Mouse (Mus musculus): ENCODE measurements around the gene Zc2hc1c. TPM values are rescaled to one million over a fixed set of nuclear protein-coding genes. Genes with fewer than 3 reads are reported as not detected.

Zc2hc1c gene
- polyA plus RNA-seq, 1 experiment = 0.06 TPM

DNA sequence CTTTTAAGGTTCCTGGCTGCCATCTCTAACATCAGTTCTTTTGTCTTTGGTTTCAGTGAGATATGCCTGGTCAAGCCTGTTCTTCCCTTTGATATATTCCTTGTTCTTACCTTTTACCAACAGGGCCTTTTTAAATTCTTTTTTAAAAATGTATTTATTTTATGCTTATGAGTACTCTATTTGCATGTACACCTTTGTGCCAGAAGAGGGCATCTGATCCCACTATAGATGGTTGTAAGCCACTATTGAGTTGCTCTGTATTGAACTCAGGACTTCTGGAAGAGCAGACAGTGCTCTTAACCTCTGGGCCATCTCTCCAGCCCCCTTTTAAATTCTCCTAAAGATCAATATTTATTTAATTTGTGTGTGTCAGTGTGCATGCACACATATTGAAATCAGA lies 4.5 kb downstream of the Zc2hc1c start:
- H3K4me3 ChIP-seq (ENCODE audit: low read depth, low read length) = no peak overlapping the region

DNA sequence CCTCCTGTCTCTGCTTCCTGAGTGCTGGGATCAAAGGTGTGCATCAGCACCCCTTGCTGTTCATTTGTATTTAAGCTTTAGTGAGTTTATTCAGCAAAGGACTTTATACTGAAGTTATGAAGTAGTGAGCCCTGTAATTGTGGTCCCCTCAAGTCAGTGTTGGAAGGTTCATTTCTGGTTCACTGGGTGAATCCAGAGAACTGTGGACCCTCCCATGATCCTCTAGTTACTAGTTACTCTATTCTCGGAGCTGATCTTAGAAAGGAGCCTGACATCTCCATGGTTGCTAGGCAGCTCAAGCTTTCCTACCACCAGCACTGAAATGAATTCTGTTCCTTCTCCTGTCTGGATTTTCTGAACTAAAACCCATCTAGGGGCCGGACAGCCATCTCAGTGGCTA lies 7.1 kb downstream of the Zc2hc1c start:
- Histone ChIP-seq H3K4me1 (ENCODE audit: control insufficient read depth, insufficient read depth, insufficient read length, low read length) (peaks cover 2% of the 10 kb centered on the region; the same call in 1 of the 2 replicates), H3K4me3 (ENCODE audit: low read depth, low read length) (no peak overlapping the region), H3K36me3 (ENCODE audit: control insufficient read depth, insufficient read depth, low read length) (peaks cover 4% of the 10 kb centered on the region; the same call in 1 of the 2 replicates), H3K27ac (ENCODE audit: insufficient read depth, low read depth, low read length) (no peak overlapping the region), H3K27me3 (ENCODE audit: control insufficient read depth, insufficient read depth, low read length) (no peaks in the 10 kb centered on the region)
- TF ChIP-seq POLR2A (IDR thresholded peaks at IDR 0.05; ENCODE audit: low read depth, low read length) = no peak
- TF ChIP-seq CTCF (IDR thresholded peaks at IDR 0.05; ENCODE audit: extremely low read depth, insufficient read length, insufficient replicate concordance, low read depth, low read length) = no peak
- 90% methylated on average over 2 of the region's 2 CpGs for WGBS

More for the DNA sequence above, 4.5 kb downstream of the Zc2hc1c start:
- Histone ChIP-seq H3K4me1 (ENCODE audit: control insufficient read depth, insufficient read depth, insufficient read length, low read length) (peaks cover 8% of the 10 kb centered on the region), H3K36me3 (ENCODE audit: control insufficient read depth, insufficient read depth, low read length) (no peaks in the 10 kb centered on the region), H3K27ac (ENCODE audit: insufficient read depth, low read depth, low read length) (no peak overlapping the region), H3K27me3 (ENCODE audit: control insufficient read depth, insufficient read depth, low read length) (no peaks in the 10 kb centered on the region)
- TF ChIP-seq CTCF (IDR thresholded peaks at IDR 0.05; ENCODE audit: extremely low read depth, insufficient read length, insufficient replicate concordance, low read depth, low read length) (no peak), POLR2A (IDR thresholded peaks at IDR 0.05; ENCODE audit: low read depth, low read length) (no peak)

DNA sequence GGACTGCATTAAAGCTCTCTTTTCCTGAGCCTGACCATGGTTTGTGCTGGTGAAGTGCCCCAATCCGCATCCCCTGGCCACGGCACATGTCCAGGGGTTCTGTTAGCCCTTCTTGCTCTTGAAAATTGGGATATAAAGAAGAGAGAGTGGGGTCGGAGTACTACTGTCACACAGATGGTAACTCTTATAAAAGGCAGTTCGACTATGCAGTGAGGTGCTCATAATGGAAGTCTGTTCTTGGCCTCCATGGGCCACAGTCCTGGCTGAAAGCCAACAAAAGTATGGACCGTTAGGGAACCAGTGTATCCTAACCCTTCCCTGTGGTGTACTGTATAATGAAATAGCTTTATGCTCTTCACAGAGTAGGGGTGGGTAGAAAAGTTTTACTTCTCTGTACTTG lies 8.5 kb downstream of the Zc2hc1c start:
- Histone ChIP-seq H3K4me1 (ENCODE audit: control insufficient read depth, insufficient read depth, insufficient read length, low read length) (peaks cover 2% of the 10 kb centered on the region; the same call in 1 of the 2 replicates), H3K4me3 (ENCODE audit: low read depth, low read length) (no peak overlapping the region), H3K27ac (ENCODE audit: insufficient read depth, low read depth, low read length) (no peak overlapping the region), H3K36me3 (ENCODE audit: control insufficient read depth, insufficient read depth, low read length) (peaks cover 16% of the 10 kb centered on the region), H3K27me3 (ENCODE audit: control insufficient read depth, insufficient read depth, low read length) (no peaks in the 10 kb centered on the region)
- TF ChIP-seq POLR2A (IDR thresholded peaks at IDR 0.05; ENCODE audit: low read depth, low read length) (no peak), CTCF (IDR thresholded peaks at IDR 0.05; ENCODE audit: extremely low read depth, insufficient read length, insufficient replicate concordance, low read depth, low read length) (no peak)
- 81% methylated on average over 5 of the region's 5 CpGs for whole genome bisulfite sequencing

DNA sequence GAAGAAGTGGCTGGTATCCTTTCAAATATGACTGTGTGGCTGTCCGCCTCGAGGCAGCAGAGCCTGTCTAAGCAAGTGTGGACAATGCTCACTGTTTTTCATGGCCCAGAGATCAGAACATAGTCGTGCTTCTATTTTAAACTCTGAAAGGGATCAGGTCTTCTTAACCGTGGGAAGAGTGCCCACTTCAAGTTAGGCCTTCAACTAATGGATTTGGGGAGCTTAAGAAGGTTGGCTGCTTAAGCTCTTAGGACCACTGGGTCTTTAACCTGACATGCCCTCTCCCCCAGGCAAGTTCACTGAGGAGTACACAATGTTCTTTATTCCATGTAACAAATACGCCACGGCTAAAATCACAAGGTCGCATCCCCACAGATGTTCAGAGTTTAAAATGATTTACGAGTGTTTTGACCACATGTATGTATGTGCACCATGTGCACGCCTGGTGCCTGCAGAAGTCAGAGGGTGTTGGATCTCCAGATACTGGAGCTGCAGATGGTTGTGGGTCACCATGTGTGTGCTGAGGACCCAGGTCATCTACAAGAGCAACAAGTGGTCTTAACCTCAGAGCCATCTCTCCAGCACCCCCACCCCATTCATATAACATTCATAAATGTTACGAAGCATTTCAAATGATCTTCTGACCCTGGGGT lies 9.1 kb downstream of the Zc2hc1c start:
- 0 out of 2 replicates have a peak overlapping the region, but pooled peaks have one; percentile 15 for H3K27ac ChIP-seq (ENCODE audit: insufficient read depth, low read depth, low read length)
- 0 out of 2 replicates have a peak, but pooled peaks cover under 1% of the 10 kb centered on the region for H3K4me1 ChIP-seq (ENCODE audit: control insufficient read depth, insufficient read depth, insufficient read length, low read length)
- TF ChIP-seq POLR2A (IDR thresholded peaks at IDR 0.05; ENCODE audit: low read depth, low read length) = no peak
- no peak for TF ChIP-seq CTCF (IDR thresholded peaks at IDR 0.05; ENCODE audit: extremely low read depth, insufficient read length, insufficient replicate concordance, low read depth, low read length)
- 82% methylated on average over 10 of the region's 10 CpGs for WGBS
- no peak overlapping the region for H3K4me3 ChIP-seq (ENCODE audit: low read depth, low read length)
- H3K36me3 ChIP-seq (ENCODE audit: control insufficient read depth, insufficient read depth, low read length) = peaks cover 20% of the 10 kb centered on the region
- H3K27me3 ChIP-seq (ENCODE audit: control insufficient read depth, insufficient read depth, low read length) = no peaks in the 10 kb centered on the region

DNA sequence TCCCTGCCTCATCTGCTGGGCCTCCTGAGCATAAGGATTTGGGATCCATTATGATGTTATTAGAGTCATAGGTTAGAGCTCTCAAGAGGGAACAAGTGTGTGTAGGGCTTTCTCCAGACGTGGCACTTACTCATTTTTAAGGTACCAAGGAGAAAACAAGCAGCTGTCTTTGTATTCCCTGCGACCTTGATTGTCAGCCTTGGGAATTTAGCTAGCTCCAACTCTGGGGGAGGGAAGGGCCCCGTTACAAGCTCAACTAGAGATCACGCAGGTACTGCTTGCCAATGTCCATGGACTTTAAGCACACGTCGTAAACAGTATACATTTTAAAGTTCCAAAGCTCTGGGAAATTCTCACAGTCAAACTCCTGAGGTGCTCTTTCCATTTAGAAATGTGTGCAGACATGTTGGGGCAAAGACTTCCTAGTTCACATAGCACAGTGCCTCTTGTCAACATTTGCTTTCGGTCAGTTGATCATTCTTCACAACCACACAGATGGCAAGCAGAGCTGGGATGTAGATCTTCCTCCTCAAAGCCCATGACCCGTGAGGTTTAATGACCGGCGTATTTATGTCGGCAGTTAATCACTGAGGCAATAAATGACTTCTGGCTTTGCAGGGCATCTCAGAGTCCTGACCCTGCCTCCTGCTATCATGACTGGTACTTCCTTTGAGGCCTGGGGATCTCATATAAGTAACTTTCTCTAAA lies 9.9 kb downstream of the Zc2hc1c start:
- TF ChIP-seq POLR2A (IDR thresholded peaks at IDR 0.05; ENCODE audit: low read depth, low read length) (no peak), CTCF (IDR thresholded peaks at IDR 0.05; ENCODE audit: extremely low read depth, insufficient read length, insufficient replicate concordance, low read depth, low read length) (no peak)
- Histone ChIP-seq H3K27me3 (ENCODE audit: control insufficient read depth, insufficient read depth, low read length) (no peaks in the 10 kb centered on the region), H3K4me3 (ENCODE audit: low read depth, low read length) (no peak overlapping the region), H3K36me3 (ENCODE audit: control insufficient read depth, insufficient read depth, low read length) (peaks cover 23% of the 10 kb centered on the region), H3K4me1 (ENCODE audit: control insufficient read depth, insufficient read depth, insufficient read length, low read length) (no peaks in the 10 kb centered on the region), H3K27ac (ENCODE audit: insufficient read depth, low read depth, low read length) (0 out of 2 replicates have a peak overlapping the region, but pooled peaks have one; percentile 15)
- WGBS = 28% methylated on average over 11 of the region's 11 CpGs

DNA sequence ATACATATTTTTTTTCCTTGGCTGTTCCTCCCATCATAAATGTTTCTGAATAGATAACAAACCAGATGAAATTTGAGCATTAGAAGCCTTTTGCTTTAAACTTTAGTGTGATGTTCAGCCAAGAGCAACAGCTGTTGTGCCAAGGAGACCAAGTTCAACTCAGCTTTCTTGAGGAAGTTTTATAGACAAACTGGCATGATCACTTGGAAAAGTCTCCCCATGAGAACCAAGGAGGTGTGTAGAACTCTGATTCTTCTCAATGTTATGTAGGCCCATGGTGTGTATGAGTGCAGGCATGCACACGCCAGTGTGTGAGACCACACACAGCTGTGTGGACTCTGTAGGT lies 10.4 kb downstream of the Zc2hc1c start:
- H3K27me3 ChIP-seq (ENCODE audit: control insufficient read depth, insufficient read depth, low read length) = no peaks in the 10 kb centered on the region
- peaks cover 25% of the 10 kb centered on the region for H3K36me3 ChIP-seq (ENCODE audit: control insufficient read depth, insufficient read depth, low read length)
- 62% methylated on average over 1 of the region's 1 CpGs for WGBS
- TF ChIP-seq POLR2A (IDR thresholded peaks at IDR 0.05; ENCODE audit: low read depth, low read length) = no peak
- H3K4me1 ChIP-seq (ENCODE audit: control insufficient read depth, insufficient read depth, insufficient read length, low read length) = peaks cover 2% of the 10 kb centered on the region; the same call in 1 of the 2 replicates
- no peak overlapping the region for H3K4me3 ChIP-seq (ENCODE audit: low read depth, low read length)
- H3K27ac ChIP-seq (ENCODE audit: insufficient read depth, low read depth, low read length) = no peak overlapping the region

DNA sequence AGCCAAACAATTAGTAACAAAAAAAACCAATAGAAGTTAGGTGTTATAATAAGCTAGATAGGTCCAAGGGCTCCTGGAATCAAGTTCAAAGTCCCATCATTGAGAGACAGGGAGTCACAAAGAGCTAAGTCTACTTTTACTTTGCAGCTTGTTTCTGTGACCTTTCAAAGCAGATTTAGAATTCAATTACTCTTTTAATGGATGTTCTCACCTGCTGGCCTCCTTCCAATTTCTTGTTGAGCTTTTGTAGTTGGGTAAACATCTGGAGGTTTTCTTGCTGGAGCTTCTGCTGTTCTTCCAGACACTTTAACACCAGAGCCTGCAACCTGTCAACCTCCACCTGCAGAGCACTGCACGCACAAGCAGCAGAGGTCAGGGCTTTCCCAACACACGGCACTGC lies 14.9 kb downstream of the Zc2hc1c start:
- 61% methylated on average over 2 of the region's 2 CpGs for WGBS
- TF ChIP-seq CTCF (IDR thresholded peaks at IDR 0.05; ENCODE audit: extremely low read depth, insufficient read length, insufficient replicate concordance, low read depth, low read length) (no peak), POLR2A (IDR thresholded peaks at IDR 0.05; ENCODE audit: low read depth, low read length) (no peak)
- Histone ChIP-seq H3K27me3 (ENCODE audit: control insufficient read depth, insufficient read depth, low read length) (no peaks in the 10 kb centered on the region), H3K4me3 (ENCODE audit: low read depth, low read length) (no peak overlapping the region), H3K4me1 (ENCODE audit: control insufficient read depth, insufficient read depth, insufficient read length, low read length) (peaks cover 6% of the 10 kb centered on the region; the same call in 1 of the 2 replicates), H3K27ac (ENCODE audit: insufficient read depth, low read depth, low read length) (no peak overlapping the region), H3K36me3 (ENCODE audit: control insufficient read depth, insufficient read depth, low read length) (peaks cover 49% of the 10 kb centered on the region)
